Mouse (Mus musculus) CD4-positive helper T cell, adult 2 months (primary cell): ENCODE results near the gene Map3k5.

Source experiments
- DNase-seq: peaks from one replicate; pipeline ENCODE4 v3.0.0-alpha.2; 2012; ENCODE audit warnings: low read depth, missing footprints, low spot score

Gene Map3k5

GRCm38 (mm10) chr10:20006333-20007093 is 72.2 kb downstream of the Map3k5 start:
- DNase-seq, result no peak

- DNase-seq, result no peak
These were observed 75.0 kb downstream of the Map3k5 start for GRCm38 (mm10) chr10:20009310-20009709.

- no peak for DNase-seq
These were observed 75.7 kb downstream of the Map3k5 start for GRCm38 (mm10) chr10:20010018-20010417.

GRCm38 (mm10) chr10:20018406-20018805 is 84.1 kb downstream of the Map3k5 start:
- no peak for DNase-seq

- no peak for DNase-seq
These were observed 84.5 kb downstream of the Map3k5 start for GRCm38 (mm10) chr10:20018806-20019205.

- DNase-seq, result no peak
These were observed 87.0 kb downstream of the Map3k5 start for GRCm38 (mm10) chr10:20021256-20021655.

- no peak for DNase-seq
These were observed 87.6 kb downstream of the Map3k5 start for GRCm38 (mm10) chr10:20021670-20022468.

- DNase-seq, result no peak
These were observed 88.5 kb downstream of the Map3k5 start for GRCm38 (mm10) chr10:20022608-20023340.

- no peak for DNase-seq
These were observed 89.3 kb downstream of the Map3k5 start for GRCm38 (mm10) chr10:20023524-20023923.

- DNase-seq, result no peak
These were observed 90.6 kb downstream of the Map3k5 start for GRCm38 (mm10) chr10:20024891-20025290.

GRCm38 (mm10) chr10:20025781-20026520 is 91.7 kb downstream of the Map3k5 start:
- no peak for DNase-seq

GRCm38 (mm10) chr10:20030703-20031102 is 96.4 kb downstream of the Map3k5 start:
- DNase-seq, result no peak

GRCm38 (mm10) chr10:20031936-20032335 is 97.7 kb downstream of the Map3k5 start:
- DNase-seq, result no peak

GRCm38 (mm10) chr10:20036375-20036774 is 102.1 kb downstream of the Map3k5 start:
- no peak for DNase-seq

GRCm38 (mm10) chr10:20036846-20037245 is 102.6 kb downstream of the Map3k5 start:
- DNase-seq, result no peak

- no peak for DNase-seq
These were observed 105.3 kb downstream of the Map3k5 start for GRCm38 (mm10) chr10:20039531-20039930.

GRCm38 (mm10) chr10:20040116-20040515 is 105.8 kb downstream of the Map3k5 start:
- DNase-seq, result no peak

GRCm38 (mm10) chr10:20040677-20041076 is 106.4 kb downstream of the Map3k5 start:
- DNase-seq, result no peak

- DNase-seq, result no peak
These were observed 107.8 kb downstream of the Map3k5 start for GRCm38 (mm10) chr10:20042081-20042480.

GRCm38 (mm10) chr10:20044051-20044450 is 109.8 kb downstream of the Map3k5 start:
- no peak for DNase-seq

- DNase-seq, result no peak
These were observed 111.6 kb downstream of the Map3k5 start for GRCm38 (mm10) chr10:20045733-20046495.
